Mouse (Mus musculus) adipocyte (in vitro differentiated cells): ENCODE data around the gene Lhx2.
A peak's percentile ranks its signal among the peaks of the same experiment; 100 is the strongest.

Experiments used
- DNase-seq: peaks from one replicate; pipeline ENCODE4 v3.0.0-alpha.2; 2016; ENCODE audit warnings: low spot score

Lhx2 gene

GRCm38 (mm10) chr2:38338990-38339909, at the start of gene Lhx2:
Gene Lhx2 (plus strand): TSS chr2:38339281.
- no peak for DNase-seq

GRCm38 (mm10) chr2:38291526-38291925, 47.6 kb upstream of the Lhx2 start:
- peak; percentile 91 for DNase-seq

DNA sequence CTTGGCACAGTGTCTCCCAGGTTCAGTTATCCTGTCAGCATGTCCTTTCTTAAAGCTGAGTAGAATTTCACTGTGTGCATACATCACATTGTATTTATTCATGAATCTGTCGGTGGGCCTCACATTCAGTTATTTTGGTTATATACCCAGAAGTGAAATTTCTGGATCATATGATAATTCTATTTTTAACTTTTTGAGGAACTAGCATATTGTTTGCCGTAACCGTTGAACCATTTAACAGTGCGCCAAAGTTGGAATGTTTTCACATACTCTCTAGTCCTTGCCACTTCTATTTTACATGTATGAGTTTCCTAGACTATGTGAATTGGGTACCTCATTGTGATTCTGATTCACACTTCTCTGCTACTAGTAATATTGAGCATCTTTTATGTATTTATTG, 43.1 kb upstream of the Lhx2 start:
- DNase-seq: no peak

DNA sequence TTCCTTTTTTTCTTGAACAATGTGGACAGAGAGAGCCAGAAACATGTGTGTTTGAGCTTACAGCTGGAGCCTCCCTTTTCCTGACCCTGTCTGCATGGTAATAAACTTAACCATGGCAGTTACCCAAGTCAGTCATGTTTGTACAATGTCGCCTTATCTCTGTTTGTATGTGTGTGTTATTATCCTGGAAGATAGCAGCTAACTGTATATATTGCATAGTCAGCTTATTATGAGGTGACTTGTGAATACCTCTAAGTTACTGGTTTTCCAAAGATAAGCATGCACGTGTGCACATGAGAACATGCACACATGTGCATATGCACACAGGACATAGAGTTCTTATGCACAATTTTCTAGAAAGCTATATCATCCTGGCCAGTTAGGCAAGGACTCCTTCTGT, 38.1 kb upstream of the Lhx2 start:
- no peak for DNase-seq

- no peak for DNase-seq
Observed at GRCm38 (mm10) chr2:38305152-38305551, 33.9 kb upstream of the Lhx2 start.

GRCm38 (mm10) chr2:38312921-38313320, 26.2 kb upstream of the Lhx2 start:
- no peak for DNase-seq

GRCm38 (mm10) chr2:38313399-38313798, 25.7 kb upstream of the Lhx2 start:
- DNase-seq: no peak

- no peak for DNase-seq
Observed at GRCm38 (mm10) chr2:38319086-38319485, 20.0 kb upstream of the Lhx2 start.

DNA sequence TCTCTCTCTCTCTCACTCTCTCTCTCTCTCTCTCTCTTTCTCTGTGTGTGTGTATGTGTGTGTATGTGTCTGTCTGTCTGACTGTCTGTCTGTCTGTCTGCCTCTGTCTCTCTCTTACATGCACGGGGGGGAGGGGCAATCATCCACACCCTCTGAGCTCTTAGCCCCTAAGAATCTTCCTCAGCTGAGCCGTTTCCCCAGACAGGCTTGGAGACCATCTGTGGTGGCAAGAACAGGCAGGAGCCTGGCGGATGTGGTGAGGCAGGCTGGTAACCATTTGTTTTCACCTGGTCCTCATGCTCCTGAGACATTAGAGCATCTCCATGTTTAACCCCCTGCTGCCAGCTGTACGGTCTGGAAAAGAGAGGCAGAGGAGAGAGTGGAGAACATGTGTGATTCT, 18.2 kb upstream of the Lhx2 start:
- no peak for DNase-seq

DNA sequence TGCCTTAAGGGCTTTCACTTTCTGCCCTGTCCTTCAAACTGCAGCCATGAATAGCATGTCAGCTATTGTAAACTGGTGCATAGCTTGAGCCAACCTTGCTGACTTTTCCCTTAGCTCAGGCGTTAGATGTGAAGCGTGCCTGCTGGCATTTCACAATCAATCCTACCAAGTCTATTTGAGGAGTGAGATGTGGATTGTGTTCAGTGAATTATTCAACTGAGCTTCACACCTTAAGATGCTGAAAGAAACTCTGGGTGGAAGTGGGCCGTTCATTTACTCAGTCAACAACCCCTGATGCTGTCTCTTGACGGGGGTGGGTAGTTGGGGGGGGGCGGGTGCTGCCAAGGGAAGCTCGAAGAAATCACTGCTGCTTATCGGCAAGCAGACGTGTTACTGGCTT, 15.7 kb upstream of the Lhx2 start:
- no peak for DNase-seq

- DNase-seq: no peak
Observed at GRCm38 (mm10) chr2:38326671-38327070, 12.4 kb upstream of the Lhx2 start.

GRCm38 (mm10) chr2:38333586-38334119, 5.4 kb upstream of the Lhx2 start:
- DNase-seq: no peak

DNA sequence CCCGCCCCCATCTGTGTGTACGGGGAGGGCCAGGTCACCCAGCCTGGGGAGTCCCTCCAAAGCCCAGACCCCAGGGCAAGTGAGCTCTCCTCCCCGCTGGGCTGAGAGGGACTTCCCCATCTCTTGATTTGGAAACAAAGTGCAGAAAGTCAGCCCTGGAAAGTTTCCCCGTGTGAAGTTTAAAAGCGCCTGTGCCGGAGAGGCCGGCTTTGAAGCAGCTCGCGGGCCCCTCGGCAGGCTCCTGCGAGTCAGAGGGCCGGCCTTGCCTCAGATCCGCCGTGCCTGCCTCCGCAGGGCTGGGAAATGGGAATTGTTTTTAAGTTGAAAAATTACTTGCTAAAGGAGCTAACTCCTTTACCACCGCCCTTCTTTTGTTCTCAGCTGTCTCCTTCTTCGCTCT, 2.5 kb upstream of the Lhx2 start:
- DNase-seq: no peak

DNA sequence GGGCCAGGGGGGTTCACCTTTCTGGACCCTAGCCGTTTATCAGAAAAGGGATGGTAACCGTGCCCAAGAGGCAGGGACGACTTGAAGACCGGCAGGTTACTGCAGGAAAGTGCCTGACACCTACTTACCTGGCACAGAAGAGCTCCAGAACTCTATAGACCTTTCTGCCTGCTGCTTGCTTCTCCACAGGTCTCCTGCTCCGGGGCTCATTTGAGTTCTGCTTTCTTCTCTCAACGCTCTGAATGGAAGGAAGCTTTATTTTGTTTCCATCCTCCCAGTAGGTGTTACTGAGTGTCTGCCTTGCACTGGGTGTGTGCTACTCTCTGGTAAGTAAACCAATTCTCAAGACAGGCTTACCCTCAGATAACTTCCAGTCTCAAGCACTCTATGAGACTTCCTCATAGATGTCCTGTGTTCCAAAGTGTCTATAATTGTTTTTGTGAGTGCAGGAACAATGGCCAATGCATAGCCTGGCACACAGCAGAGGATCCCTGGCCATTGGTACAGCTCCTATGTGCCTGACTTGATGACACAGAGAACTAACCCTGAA, 1.9 kb upstream of the Lhx2 start:
- no peak for DNase-seq

DNA sequence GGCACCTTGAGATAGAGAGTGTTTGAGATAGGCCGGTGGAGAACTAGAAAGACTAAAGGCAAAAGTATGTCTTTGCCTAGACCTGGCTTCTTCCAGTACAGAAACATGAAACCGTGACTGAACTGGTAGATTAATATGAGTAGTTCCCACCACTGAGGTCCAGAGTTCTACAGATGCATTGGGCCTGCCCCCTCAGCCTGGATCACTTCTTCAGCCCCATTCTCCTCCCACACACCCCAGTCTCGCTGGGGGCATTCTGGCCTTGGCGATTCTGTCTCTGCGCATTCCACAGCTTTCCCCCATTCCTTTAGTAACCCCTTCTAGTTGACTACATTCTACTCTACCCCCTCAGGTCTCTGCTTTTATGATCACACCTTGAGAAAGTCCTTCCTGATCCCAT, 1.4 kb upstream of the Lhx2 start:
- DNase-seq: no peak

GRCm38 (mm10) chr2:38338348-38338932, 641 bp upstream of the Lhx2 start:
- no peak for DNase-seq

GRCm38 (mm10) chr2:38339910-38340625, 987 bp downstream of the Lhx2 start:
- DNase-seq: no peak

DNA sequence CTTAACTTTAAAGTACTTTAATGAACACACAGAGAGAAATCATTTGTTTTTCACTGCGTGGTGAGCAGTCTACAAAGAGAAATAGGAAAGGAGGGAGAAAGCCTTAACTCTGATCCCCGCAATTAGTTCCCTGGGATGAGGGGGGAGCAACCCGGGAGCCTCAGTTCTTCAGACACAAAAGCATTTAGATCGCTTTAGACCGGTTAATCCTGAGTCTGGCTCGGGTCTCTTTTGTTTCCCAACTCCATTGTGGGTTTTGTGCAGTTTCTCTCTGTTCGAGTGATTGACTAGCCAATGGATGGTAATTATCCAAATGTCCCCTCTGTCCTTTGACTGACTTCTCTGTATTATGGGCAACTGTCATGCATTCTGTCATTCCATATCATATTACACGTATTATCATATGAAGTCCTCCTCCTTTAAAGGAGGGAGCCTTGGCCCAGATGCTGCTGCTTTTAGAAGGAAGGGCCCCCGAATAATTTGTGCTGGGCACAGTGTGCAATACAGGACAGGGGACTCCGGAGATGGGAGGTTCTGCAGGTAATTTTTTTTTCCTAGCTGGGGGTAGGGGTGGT, 1.6 kb downstream of the Lhx2 start:
- no peak for DNase-seq

DNA sequence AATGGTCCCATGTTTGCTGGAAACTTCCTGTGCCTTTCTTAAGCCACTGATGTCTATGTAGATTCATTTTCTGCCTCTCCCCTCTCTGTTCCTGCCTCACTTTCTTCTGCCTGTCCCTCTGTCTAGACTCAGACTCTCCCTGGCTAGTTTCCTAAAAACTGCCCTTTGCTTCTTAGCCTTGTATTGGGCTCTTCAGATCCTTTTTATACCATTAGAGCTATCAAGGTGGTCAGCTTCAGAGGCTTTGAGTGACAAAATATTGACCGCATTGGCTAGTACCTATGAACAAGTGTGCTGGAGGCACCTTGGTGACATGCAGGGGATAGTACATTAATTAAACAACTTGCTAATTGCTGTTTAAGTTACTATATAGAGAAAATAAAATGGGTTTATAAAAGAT, 4.5 kb downstream of the Lhx2 start:
- DNase-seq: no peak

GRCm38 (mm10) chr2:38344727-38345126, 5.6 kb downstream of the Lhx2 start:
- no peak for DNase-seq

- no peak for DNase-seq
Observed at GRCm38 (mm10) chr2:38346417-38346816, 7.3 kb downstream of the Lhx2 start.
